Mouse (Mus musculus): ENCODE results near the gene Ak5.
"Not testable (repeated sequence)": the region's sequence is repeated elsewhere in the genome, so short reads cannot be mapped to it uniquely, and the experiment has no call there.

The Ak5 gene

GRCm38 (mm10) chr3:152668239-152668638 lies at the start of gene Ak5:
Gene Ak5, minus strand, starts transcription at chr3:152668360.
- DNase-seq (ENCODE audit: low spot score): no peak

GRCm38 (mm10) chr3:152713991-152714902 lies 46.1 kb upstream of the Ak5 start, which contains the start of gene Pigk:
Gene Pigk, plus strand, starts transcription at chr3:152714100.
- peak; percentile 54 for DNase-seq (ENCODE audit: low spot score)

GRCm38 (mm10) chr3:152712957-152713356 lies 44.8 kb upstream of the Ak5 start:
- DNase-seq (ENCODE audit: low spot score): no peak

GRCm38 (mm10) chr3:152709936-152710335 lies 41.8 kb upstream of the Ak5 start:
- no peak for DNase-seq (ENCODE audit: low spot score)

DNA sequence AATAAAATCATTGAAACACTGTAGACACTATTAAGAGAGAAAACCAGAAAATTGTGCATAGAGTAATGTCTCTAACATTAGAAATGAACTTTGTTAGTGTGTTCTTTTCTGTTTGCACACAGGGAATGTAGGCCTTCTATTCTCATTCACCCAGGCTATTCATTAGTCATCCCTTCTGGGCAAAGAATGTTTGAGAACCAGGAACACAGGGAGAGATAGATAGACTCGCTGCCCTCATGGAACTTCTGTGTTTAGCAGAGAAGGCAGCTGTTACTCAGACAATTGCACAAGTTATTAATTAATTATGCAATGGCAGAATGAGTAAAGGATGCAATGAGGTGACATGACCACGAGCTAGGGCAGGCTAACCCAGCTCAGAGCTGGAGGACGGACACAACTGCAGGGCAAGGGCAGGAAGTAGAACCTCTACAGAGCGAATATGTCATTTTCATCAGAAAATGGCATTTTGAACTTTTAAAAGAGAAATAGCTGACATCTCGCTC lies 39.2 kb upstream of the Ak5 start:
- no peak for DNase-seq (ENCODE audit: low spot score)

- DNase-seq (ENCODE audit: low spot score): no peak
Observed at GRCm38 (mm10) chr3:152706901-152707300, 38.7 kb upstream of the Ak5 start.

GRCm38 (mm10) chr3:152705826-152706225 lies 37.7 kb upstream of the Ak5 start:
- no peak for DNase-seq (ENCODE audit: low spot score)

- no peak for DNase-seq (ENCODE audit: low spot score)
Observed at GRCm38 (mm10) chr3:152702274-152702843, 34.2 kb upstream of the Ak5 start.

DNA sequence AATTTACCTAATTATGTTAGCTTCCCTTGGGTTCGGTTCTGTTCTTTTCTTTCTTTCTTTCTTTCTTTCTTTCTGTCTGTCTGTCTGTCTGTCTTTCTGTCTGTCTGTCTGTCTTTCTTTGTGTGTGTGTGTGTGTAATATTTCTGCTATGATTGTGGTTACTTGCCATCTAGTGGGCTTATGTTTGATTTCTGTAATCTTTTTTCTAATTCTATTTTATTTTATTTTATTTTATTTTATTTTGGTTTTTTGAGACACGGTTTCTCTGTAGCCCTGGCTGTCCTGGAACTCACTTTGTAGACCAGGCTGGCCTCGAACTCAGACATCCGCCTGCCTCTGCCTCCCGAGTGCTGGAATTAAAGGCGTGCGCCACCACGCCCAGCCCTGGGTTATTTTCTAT lies 33.4 kb upstream of the Ak5 start:
- DNase-seq (ENCODE audit: low spot score): not testable (repeated sequence)

- no peak for DNase-seq (ENCODE audit: low spot score)
Observed at GRCm38 (mm10) chr3:152699261-152699660, 31.1 kb upstream of the Ak5 start.

GRCm38 (mm10) chr3:152698017-152698416 lies 29.9 kb upstream of the Ak5 start:
- no peak for DNase-seq (ENCODE audit: low spot score)

DNA sequence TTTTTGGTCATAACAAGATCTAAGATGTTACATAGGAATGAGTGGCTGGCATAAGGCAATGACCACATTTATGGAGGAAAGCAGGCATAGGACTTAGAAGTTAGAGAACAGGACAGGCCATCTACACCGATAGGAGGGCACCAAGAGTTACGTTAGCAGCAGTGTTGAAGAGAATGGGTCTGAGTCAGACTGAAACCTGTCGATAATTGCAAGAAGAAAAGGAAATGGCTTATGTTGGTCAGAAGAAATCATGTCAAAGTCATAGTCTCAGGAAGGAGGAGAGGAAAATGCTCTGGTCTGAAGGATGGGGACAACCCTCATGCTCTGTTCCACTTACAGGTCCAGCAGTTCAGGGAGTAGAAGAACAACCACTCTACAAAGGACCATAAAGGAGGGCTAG lies 26.8 kb upstream of the Ak5 start:
- no peak for DNase-seq (ENCODE audit: low spot score)

GRCm38 (mm10) chr3:152689105-152689504 lies 20.9 kb upstream of the Ak5 start:
- no peak for DNase-seq (ENCODE audit: low spot score)

DNA sequence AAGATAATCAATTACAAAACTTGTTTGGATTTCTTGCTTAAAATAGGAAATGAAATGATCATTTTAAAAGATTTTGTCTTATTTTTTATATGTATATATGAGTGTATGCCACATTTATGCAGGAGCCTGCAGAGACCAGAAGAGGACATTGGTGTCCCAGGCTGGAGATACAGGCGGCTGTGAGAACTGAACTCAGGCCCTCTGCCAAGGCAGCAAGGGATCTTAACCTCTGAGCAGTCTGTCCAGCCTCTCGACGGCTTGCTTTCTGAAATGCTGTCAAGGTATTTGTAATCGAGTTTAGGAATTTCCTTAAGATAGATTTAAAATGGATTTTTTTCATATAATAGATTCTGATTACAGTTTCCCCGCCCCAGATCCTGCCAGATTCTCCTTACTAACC lies 20.4 kb upstream of the Ak5 start:
- DNase-seq (ENCODE audit: low spot score): no peak

DNA sequence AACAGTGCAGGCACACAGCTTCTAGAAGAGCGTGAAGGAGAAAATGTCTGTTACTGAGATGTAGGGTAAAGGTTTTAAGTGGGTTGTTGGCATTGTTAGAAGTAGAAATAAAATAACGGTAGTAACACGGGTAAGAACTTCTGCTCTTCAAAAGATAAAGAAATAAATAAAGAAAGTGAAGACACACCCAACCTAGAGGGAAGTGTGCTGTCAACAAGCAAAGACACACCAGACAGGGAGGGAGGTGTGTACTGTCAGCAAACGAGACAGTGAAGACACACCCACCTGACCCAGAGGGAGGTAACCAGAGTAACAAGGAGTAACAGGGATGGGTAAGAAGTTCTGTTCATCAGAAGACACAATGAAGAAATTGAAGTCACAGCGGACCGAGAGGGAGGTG lies 6.5 kb upstream of the Ak5 start:
- DNase-seq (ENCODE audit: low spot score): no peak

DNA sequence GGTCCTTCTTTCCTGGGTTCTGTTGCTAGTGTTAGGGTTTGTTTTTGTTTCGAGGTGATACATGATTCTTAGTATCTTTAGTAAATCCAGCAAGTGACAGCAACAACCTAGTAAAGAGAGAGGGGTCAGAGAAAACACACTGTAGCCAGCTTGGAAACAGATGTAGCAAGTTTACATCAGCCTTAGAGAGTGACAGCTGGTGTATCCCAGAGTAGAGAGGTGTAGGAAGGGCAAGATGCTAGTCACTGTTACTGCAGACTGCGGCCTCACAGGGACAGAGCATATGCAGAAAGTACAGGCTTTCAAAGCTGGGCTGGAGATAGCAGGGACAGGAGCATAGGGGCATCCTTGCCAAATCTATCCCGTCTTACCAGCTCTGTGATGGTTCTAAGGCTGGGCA lies 1.6 kb upstream of the Ak5 start:
- no peak for DNase-seq (ENCODE audit: low spot score)

GRCm38 (mm10) chr3:152668793-152669192 lies 633 bp upstream of the Ak5 start:
- no peak for DNase-seq (ENCODE audit: low spot score)

- no peak for DNase-seq (ENCODE audit: low spot score)
Observed at GRCm38 (mm10) chr3:152667356-152668211, 576 bp downstream of the Ak5 start.

DNA sequence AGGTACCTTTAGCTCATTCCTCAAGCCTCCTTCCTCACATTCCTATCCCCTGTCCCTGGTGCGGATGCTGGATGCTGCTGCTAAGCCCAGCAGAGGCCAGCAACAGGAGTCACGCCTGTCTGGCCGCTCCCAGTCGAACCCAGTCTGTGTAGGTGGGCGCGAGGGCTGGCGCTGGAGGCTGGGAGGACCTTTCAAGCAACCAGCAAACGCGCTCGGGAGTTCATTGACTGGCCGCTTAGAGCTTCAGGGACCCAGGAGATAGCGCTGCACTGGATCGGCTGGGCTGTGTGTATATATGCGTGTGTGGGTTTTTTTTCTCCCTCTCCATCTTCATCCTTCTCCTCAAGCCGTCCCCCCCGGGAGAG lies 1.2 kb downstream of the Ak5 start:
- DNase-seq (ENCODE audit: low spot score): no peak

GRCm38 (mm10) chr3:152658592-152658991 lies 9.6 kb downstream of the Ak5 start:
- no peak for DNase-seq (ENCODE audit: low spot score)

GRCm38 (mm10) chr3:152651991-152652390 lies 16.2 kb downstream of the Ak5 start:
- no peak for DNase-seq (ENCODE audit: low spot score)

- DNase-seq (ENCODE audit: low spot score): no peak
Observed at GRCm38 (mm10) chr3:152644610-152645009, 23.6 kb downstream of the Ak5 start.
